Mouse (Mus musculus): ENCODE measurements around the gene Tspan11.

GRCm38 (mm10) chr6:127888581-127888980 is 1.2 kb downstream of the Tspan11 start:
- no peak for TF ChIP-seq CTCF (IDR thresholded peaks at IDR 0.05; ENCODE audit: low read depth, low read length)
- no peak for TF ChIP-seq TAL1 (conservative IDR thresholded peaks at IDR 0.05; ENCODE audit: low read depth, low read length)

All from G1E (cell line).